Mouse (Mus musculus): ENCODE measurements around the gene Gm10272. TPM values are rescaled to one million over a fixed set of nuclear protein-coding genes. Genes with fewer than 3 reads are reported as not detected.

Gene Gm10272
- polyA plus RNA-seq (2015; fragmentation: Illumina TruSeq; extraction: RNeasy Lipid Tissue Mini Kit (QIAGEN cat#74804); ENCODE audit: low read depth, low replicate concordance), result not detected

GRCm38 (mm10) chr10:77706326-77706725 lies at the start of gene Gm10272:
Gene Gm10272 (plus strand): TSS chr10:77706626.

GRCm38 (mm10) chr10:77685895-77686664 lies 20.3 kb upstream of the Gm10272 start, which contains the start of gene Tspear:
Gene Tspear (plus strand): TSS chr10:77686569.

DNA sequence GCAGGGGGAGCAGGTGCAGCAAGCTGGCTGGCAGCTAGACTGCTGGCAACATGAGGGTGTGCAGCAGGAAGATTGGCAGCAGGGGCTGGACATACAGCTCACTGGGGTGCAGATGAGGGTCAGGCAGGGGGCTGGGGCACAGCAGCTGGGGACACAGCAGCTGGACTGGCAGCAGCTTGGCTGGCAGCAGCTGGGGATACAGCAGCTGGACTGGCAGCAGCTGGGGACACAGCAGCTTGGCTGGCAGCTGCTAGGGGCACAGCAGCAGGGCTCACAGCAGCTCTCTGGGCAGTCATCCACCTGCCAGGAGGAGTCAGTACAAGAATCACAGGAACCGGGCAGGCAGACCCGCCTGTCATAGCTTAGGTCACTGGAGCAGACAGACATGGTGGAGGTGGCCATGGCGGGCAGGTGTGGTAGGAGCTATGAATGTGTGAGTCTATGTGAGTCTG lies 16.0 kb upstream of the Gm10272 start, which contains the start of gene Gm19402:
Gene Gm19402 (minus strand): TSS at position 402 of the 452 bp plus-strand sequence.

GRCm38 (mm10) chr10:77697133-77697532 lies 9.3 kb upstream of the Gm10272 start, which contains the start of gene Gm9508:
Gene Gm9508 (minus strand): TSS chr10:77697233.

GRCm38 (mm10) chr10:77711157-77711556 lies 4.7 kb downstream of the Gm10272 start, which contains the start of gene Gm10024:
Gene Gm10024 (plus strand): TSS chr10:77711457.

DNA sequence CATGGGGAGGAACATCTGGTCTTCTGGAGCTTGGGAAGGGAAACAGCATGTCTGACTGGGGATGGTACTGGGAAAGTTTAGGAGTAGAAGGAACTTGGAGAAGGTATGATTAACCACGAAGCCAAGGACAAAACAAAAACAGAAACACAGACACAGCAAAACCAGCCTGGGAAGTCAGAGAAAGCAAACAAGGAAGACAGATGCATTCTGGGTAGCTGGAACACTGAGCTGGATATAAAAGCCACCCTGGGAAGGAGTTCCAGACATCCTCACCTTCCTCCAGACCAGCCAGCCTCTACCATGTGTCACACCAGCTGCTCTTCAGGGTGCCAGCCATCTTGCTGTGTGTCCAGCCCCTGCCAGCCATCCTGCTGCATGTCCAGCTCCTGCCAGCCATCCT lies 9.1 kb downstream of the Gm10272 start, which contains the start of gene Gm10142:
Gene Gm10142 (plus strand): TSS at position 301 of the 400 bp plus-strand sequence.

DNA sequence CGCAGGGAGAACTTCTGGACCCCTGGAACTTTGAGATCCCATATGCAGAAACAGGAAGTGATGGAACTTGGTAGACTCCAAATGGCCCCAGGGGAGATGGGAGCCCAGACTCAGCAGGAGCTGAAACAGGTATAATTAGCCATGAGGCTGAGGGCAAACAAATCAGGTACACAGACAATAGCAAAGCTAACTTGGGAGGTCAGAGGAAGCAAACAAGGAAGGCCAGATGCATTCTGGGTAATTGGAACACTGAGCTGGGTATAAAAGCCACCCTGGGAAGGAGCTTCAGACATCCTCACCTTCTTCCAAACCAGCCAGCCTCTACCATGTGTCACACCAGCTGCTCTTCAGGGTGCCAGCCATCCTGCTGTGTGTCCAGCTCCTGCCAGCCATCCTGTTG lies 13.9 kb downstream of the Gm10272 start, which contains the start of gene Krtap12-1:
Gene Krtap12-1 (plus strand): TSS at position 301 of the 400 bp plus-strand sequence.

DNA sequence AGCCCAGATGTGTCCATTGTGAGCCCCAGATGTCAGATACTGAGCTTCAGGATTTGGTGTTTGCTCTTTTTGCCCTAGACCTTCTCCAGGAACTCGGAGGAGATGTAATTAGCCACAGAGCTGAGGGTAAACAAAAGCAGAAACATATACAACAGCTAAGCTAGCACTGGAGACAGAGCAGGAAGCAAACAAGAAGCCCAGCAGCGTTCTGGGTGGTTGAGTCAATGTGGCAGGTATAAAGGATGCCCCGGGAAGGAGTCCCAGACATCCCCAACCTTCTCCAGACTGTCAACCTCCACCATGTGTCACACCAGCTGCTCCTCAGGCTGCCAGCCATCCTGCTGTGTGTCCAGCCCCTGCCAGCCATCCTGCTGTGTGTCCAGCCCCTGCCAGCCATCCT lies 19.8 kb downstream of the Gm10272 start, which contains the start of gene Gm10100:
Gene Gm10100 (plus strand): TSS at position 301 of the 400 bp plus-strand sequence.

GRCm38 (mm10) chr10:77741924-77742688 lies 35.7 kb downstream of the Gm10272 start, which contains the start of gene Gm18596:
Gene Gm18596 (minus strand): TSS chr10:77742638.

DNA sequence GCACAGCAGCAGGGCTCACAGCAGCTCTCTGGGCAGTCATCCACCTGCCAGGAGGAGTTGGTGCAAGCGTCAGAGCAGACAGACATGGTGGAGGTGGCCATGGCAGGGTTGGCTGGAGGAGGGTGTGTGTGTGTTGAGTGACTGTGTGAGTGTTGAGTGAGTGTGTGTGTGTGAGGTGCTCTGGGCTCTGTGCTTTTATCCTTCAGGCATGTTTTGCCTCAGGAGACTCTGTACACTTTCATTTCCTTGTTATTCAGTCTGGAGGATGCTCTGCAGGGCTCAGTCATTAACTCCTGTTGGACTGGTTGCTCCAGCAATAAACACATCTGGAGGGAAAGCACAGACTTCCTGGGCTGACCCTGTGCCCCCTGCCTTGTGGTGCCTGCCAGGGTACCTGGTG lies 44.8 kb downstream of the Gm10272 start, which contains the start of gene Gm9736:
Gene Gm9736 (minus strand): TSS at position 101 of the 400 bp plus-strand sequence.

Other genes with a start within 250 kb of the Gm10272 start
- 33.6 TPM for gene Fam207a, start 190.8 kb upstream of the Gm10272 start, polyA plus RNA-seq (2015; fragmentation: Illumina TruSeq; extraction: RNeasy Lipid Tissue Mini Kit (QIAGEN cat#74804); ENCODE audit: low read depth, low replicate concordance)
- 5.1 TPM for gene Itgb2, start 176.4 kb upstream of the Gm10272 start, polyA plus RNA-seq (2015; fragmentation: Illumina TruSeq; extraction: RNeasy Lipid Tissue Mini Kit (QIAGEN cat#74804); ENCODE audit: low read depth, low replicate concordance)
- gene Pttg1ip, start 124.9 kb upstream of the Gm10272 start, polyA plus RNA-seq (2015; fragmentation: Illumina TruSeq; extraction: RNeasy Lipid Tissue Mini Kit (QIAGEN cat#74804); ENCODE audit: low read depth, low replicate concordance), result 81.4 TPM
- gene Sumo3, start 100.5 kb upstream of the Gm10272 start, polyA plus RNA-seq (2015; fragmentation: Illumina TruSeq; extraction: RNeasy Lipid Tissue Mini Kit (QIAGEN cat#74804); ENCODE audit: low read depth, low replicate concordance), result 222 TPM
- 7.8 TPM for gene Gm49325, start 100.4 kb upstream of the Gm10272 start, polyA plus RNA-seq (2015; fragmentation: Illumina TruSeq; extraction: RNeasy Lipid Tissue Mini Kit (QIAGEN cat#74804); ENCODE audit: low read depth, low replicate concordance)
- 47.4 TPM for gene Ube2g2, start 84.4 kb upstream of the Gm10272 start, polyA plus RNA-seq (2015; fragmentation: Illumina TruSeq; extraction: RNeasy Lipid Tissue Mini Kit (QIAGEN cat#74804); ENCODE audit: low read depth, low replicate concordance)
- 0.58 TPM for gene Tspear, start 20.1 kb upstream of the Gm10272 start, polyA plus RNA-seq (2015; fragmentation: Illumina TruSeq; extraction: RNeasy Lipid Tissue Mini Kit (QIAGEN cat#74804); ENCODE audit: low read depth, low replicate concordance)
- gene Gm19402, start 15.9 kb upstream of the Gm10272 start, polyA plus RNA-seq (2015; fragmentation: Illumina TruSeq; extraction: RNeasy Lipid Tissue Mini Kit (QIAGEN cat#74804); ENCODE audit: low read depth, low replicate concordance), result not detected
- not detected for gene Gm9508, start 9.4 kb upstream of the Gm10272 start, polyA plus RNA-seq (2015; fragmentation: Illumina TruSeq; extraction: RNeasy Lipid Tissue Mini Kit (QIAGEN cat#74804); ENCODE audit: low read depth, low replicate concordance)
- not detected for gene Gm10024, start 4.8 kb downstream of the Gm10272 start, polyA plus RNA-seq (2015; fragmentation: Illumina TruSeq; extraction: RNeasy Lipid Tissue Mini Kit (QIAGEN cat#74804); ENCODE audit: low read depth, low replicate concordance)
- gene Gm10142, start 9.2 kb downstream of the Gm10272 start, polyA plus RNA-seq (2015; fragmentation: Illumina TruSeq; extraction: RNeasy Lipid Tissue Mini Kit (QIAGEN cat#74804); ENCODE audit: low read depth, low replicate concordance), result not detected
- not detected for gene Krtap12-1, start 14.0 kb downstream of the Gm10272 start, polyA plus RNA-seq (2015; fragmentation: Illumina TruSeq; extraction: RNeasy Lipid Tissue Mini Kit (QIAGEN cat#74804); ENCODE audit: low read depth, low replicate concordance)
- not detected for gene Gm10100, start 19.9 kb downstream of the Gm10272 start, polyA plus RNA-seq (2015; fragmentation: Illumina TruSeq; extraction: RNeasy Lipid Tissue Mini Kit (QIAGEN cat#74804); ENCODE audit: low read depth, low replicate concordance)
- gene Gm18596, start 36.0 kb downstream of the Gm10272 start, polyA plus RNA-seq (2015; fragmentation: Illumina TruSeq; extraction: RNeasy Lipid Tissue Mini Kit (QIAGEN cat#74804); ENCODE audit: low read depth, low replicate concordance), result not detected
- gene Gm9736, start 44.7 kb downstream of the Gm10272 start, polyA plus RNA-seq (2015; fragmentation: Illumina TruSeq; extraction: RNeasy Lipid Tissue Mini Kit (QIAGEN cat#74804); ENCODE audit: low read depth, low replicate concordance), result not detected
- not detected for gene Gm3233, start 53.1 kb downstream of the Gm10272 start, polyA plus RNA-seq (2015; fragmentation: Illumina TruSeq; extraction: RNeasy Lipid Tissue Mini Kit (QIAGEN cat#74804); ENCODE audit: low read depth, low replicate concordance)
- gene Gm3238, start 64.7 kb downstream of the Gm10272 start, polyA plus RNA-seq (2015; fragmentation: Illumina TruSeq; extraction: RNeasy Lipid Tissue Mini Kit (QIAGEN cat#74804); ENCODE audit: low read depth, low replicate concordance), result not detected
- not detected for gene Gm7138, start 70.3 kb downstream of the Gm10272 start, polyA plus RNA-seq (2015; fragmentation: Illumina TruSeq; extraction: RNeasy Lipid Tissue Mini Kit (QIAGEN cat#74804); ENCODE audit: low read depth, low replicate concordance)
- gene Gm3250, start 75.9 kb downstream of the Gm10272 start, polyA plus RNA-seq (2015; fragmentation: Illumina TruSeq; extraction: RNeasy Lipid Tissue Mini Kit (QIAGEN cat#74804); ENCODE audit: low read depth, low replicate concordance), result not detected
- not detected for gene Gm7137, start 81.6 kb downstream of the Gm10272 start, polyA plus RNA-seq (2015; fragmentation: Illumina TruSeq; extraction: RNeasy Lipid Tissue Mini Kit (QIAGEN cat#74804); ENCODE audit: low read depth, low replicate concordance)
- not detected for gene Gm9639, start 88.5 kb downstream of the Gm10272 start, polyA plus RNA-seq (2015; fragmentation: Illumina TruSeq; extraction: RNeasy Lipid Tissue Mini Kit (QIAGEN cat#74804); ENCODE audit: low read depth, low replicate concordance)
- gene Gm19668, start 92.5 kb downstream of the Gm10272 start, polyA plus RNA-seq (2015; fragmentation: Illumina TruSeq; extraction: RNeasy Lipid Tissue Mini Kit (QIAGEN cat#74804); ENCODE audit: low read depth, low replicate concordance), result not detected
- gene Gm9507, start 105.2 kb downstream of the Gm10272 start, polyA plus RNA-seq (2015; fragmentation: Illumina TruSeq; extraction: RNeasy Lipid Tissue Mini Kit (QIAGEN cat#74804); ENCODE audit: low read depth, low replicate concordance), result not detected
- gene Gm2696, start 108.1 kb downstream of the Gm10272 start, polyA plus RNA-seq (2015; fragmentation: Illumina TruSeq; extraction: RNeasy Lipid Tissue Mini Kit (QIAGEN cat#74804); ENCODE audit: low read depth, low replicate concordance), result not detected
- not detected for gene Krtap10-4, start 120.5 kb downstream of the Gm10272 start, polyA plus RNA-seq (2015; fragmentation: Illumina TruSeq; extraction: RNeasy Lipid Tissue Mini Kit (QIAGEN cat#74804); ENCODE audit: low read depth, low replicate concordance)
- gene Krtap10-10, start 129.3 kb downstream of the Gm10272 start, polyA plus RNA-seq (2015; fragmentation: Illumina TruSeq; extraction: RNeasy Lipid Tissue Mini Kit (QIAGEN cat#74804); ENCODE audit: low read depth, low replicate concordance), result not detected
- gene Gm36176, start 140.2 kb downstream of the Gm10272 start, polyA plus RNA-seq (2015; fragmentation: Illumina TruSeq; extraction: RNeasy Lipid Tissue Mini Kit (QIAGEN cat#74804); ENCODE audit: low read depth, low replicate concordance), result not detected
- not detected for gene Gm10318, start 146.2 kb downstream of the Gm10272 start, polyA plus RNA-seq (2015; fragmentation: Illumina TruSeq; extraction: RNeasy Lipid Tissue Mini Kit (QIAGEN cat#74804); ENCODE audit: low read depth, low replicate concordance)
- not detected for gene Gm3285, start 155.3 kb downstream of the Gm10272 start, polyA plus RNA-seq (2015; fragmentation: Illumina TruSeq; extraction: RNeasy Lipid Tissue Mini Kit (QIAGEN cat#74804); ENCODE audit: low read depth, low replicate concordance)
- 6.6 TPM for gene Lrrc3, start 195.9 kb downstream of the Gm10272 start, polyA plus RNA-seq (2015; fragmentation: Illumina TruSeq; extraction: RNeasy Lipid Tissue Mini Kit (QIAGEN cat#74804); ENCODE audit: low read depth, low replicate concordance)

Measured in brain, adult 10 weeks (tissue).